9 mouse cellular contexts compared by ENCODE assay signal in the genomic region with DNA sequence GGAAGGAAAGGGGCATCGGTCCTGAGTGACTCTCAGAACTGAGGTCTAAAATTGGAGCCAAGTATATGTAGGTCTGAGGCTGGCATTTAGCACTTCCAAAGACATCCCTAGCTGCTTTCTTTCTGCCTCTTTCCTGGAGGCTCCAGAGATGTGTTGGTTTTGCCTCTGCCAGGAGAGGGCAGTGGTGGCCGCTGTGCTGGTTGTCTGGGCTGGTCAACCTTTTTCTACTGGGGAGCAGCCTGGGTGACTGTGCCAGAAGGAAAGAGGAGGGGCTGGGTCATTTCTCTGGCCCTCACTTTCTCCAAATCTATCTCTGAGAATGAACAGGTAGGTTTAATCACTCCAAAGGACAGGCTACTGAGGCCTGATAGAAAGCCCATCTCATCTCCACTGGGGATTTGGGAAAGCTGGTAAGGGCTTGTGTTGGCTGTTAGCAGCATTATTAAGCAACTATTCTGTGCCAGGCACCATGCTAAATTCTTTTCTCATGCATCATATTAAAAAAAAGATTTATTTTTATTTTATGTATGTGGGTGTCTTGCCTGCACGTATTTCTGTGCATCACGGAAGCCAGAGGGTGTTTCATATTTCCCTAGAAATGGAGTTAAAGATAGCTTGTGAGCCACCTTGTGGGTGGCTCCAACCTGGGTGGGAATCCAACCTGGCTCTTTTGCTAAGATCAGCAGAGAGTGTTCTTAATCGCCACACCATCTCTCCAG. TPM values are rescaled to one million over a fixed set of nuclear protein-coding genes. Genes with fewer than 3 reads are reported as not detected.
A peak's percentile ranks its signal among the peaks of the same experiment; 100 is the strongest.
DNase-seq lines count a peak whose midpoint lies in the region; ATAC-seq and TF ChIP-seq lines count a peak whose summit lies in the region.
"Had no signal": no experiment of that assay in that cellular context is flagged by ENCODE, and none has a peak within 500 bp of the region (broad histone marks: within the 10 kb centered on the region; RNA-seq: fewer than 3 reads in every experiment).

No protein-coding gene starts in this region.

- POLR2A ChIA-PET in Patski (lab: Charles Lee): interaction anchor here (1.1 to 2.1 kb wide), 2 partner anchors 35 to 45 kb away, joined by 3 to 7 read pairs; no protein-coding TSS in a partner anchor

- no peaks in the 10 kb centered on the region for H3K9me3 ChIP-seq in intestine, embryonic 15.5 days
- H3K9me3 ChIP-seq in intestine, embryonic 16.5 days (ENCODE audit: control insufficient read depth, low read length): no peaks in the 10 kb centered on the region
- no peaks in the 10 kb centered on the region for H3K9me3 ChIP-seq in forebrain, embryonic 10.5 days
- H3K9me3 ChIP-seq: neural tube, embryonic 12.5 days had no signal

- no peaks in the 10 kb centered on the region for H3K4me1 ChIP-seq in intestine, embryonic 15.5 days (replicated peaks)
- no peaks in the 10 kb centered on the region for H3K4me1 ChIP-seq in intestine, embryonic 16.5 days (ENCODE audit: control insufficient read depth, insufficient read depth, low read length)
- H3K4me1 ChIP-seq in forebrain, embryonic 10.5 days: peaks cover 3% of the 10 kb centered on the region
- H3K4me1 ChIP-seq: neural tube, embryonic 12.5 days had no signal

- DNase-seq in A20 (ENCODE audit: low read depth, low spot score) (peak; percentile 24), Patski (ENCODE audit: low read depth, low spot score) (no peak)
- peak; percentile 71 for DNase-seq in kidney, postnatal 10 days
- no peak for DNase-seq in forebrain, embryonic 10.5 days (ENCODE audit: extremely low spot score, low spot score)
- DNase-seq in cerebellum, adult 8-10 months: no peak

- no peak overlapping the region for H3K4me2 ChIP-seq in intestine, embryonic 15.5 days (replicated peaks)
- no peak overlapping the region for H3K4me2 ChIP-seq in intestine, embryonic 16.5 days (ENCODE audit: low read depth, low read length)
- H3K4me2 ChIP-seq: neural tube, embryonic 12.5 days had no signal

- H3K27me3 ChIP-seq in intestine, embryonic 15.5 days (replicated peaks): no peaks in the 10 kb centered on the region
- no peaks in the 10 kb centered on the region for H3K27me3 ChIP-seq in intestine, embryonic 16.5 days (replicated peaks; ENCODE audit: control insufficient read depth, insufficient read depth, low read length)
- H3K27me3 ChIP-seq in Patski: no peaks in the 10 kb centered on the region
- peaks cover 12% of the 10 kb centered on the region; the same call in 1 of the 2 replicates for H3K27me3 ChIP-seq in forebrain, embryonic 10.5 days (ENCODE audit: poor library complexity, severe bottlenecking)
- H3K27me3 ChIP-seq: neural tube, embryonic 12.5 days had no signal

- ATAC-seq in intestine, embryonic 15.5 days: peak; percentile 6; the same call in 1 of the 2 replicates
- ATAC-seq in intestine, embryonic 16.5 days: no peak
- no peak for ATAC-seq in Patski
- ATAC-seq in megakaryocyte, adult 5-6 weeks (ENCODE audit: poor library complexity, severe bottlenecking): peak; percentile 81

- TF ChIP-seq CTCF in Patski (IDR thresholded peaks at IDR 0.05): peak; percentile 97

- no peaks in the 10 kb centered on the region for H3K36me3 ChIP-seq in intestine, embryonic 15.5 days
- no peaks in the 10 kb centered on the region for H3K36me3 ChIP-seq in intestine, embryonic 16.5 days (ENCODE audit: control insufficient read depth, insufficient read depth, low read length)
- no peaks in the 10 kb centered on the region for H3K36me3 ChIP-seq in forebrain, embryonic 10.5 days (replicated peaks)
- H3K36me3 ChIP-seq: neural tube, embryonic 12.5 days had no signal

- CTCF ChIA-PET in Patski (lab: Charles Lee): interaction anchor here (0.7 to 4.9 kb wide), 24 partner anchors 9 to 642 kb away, joined by 3 to 72 read pairs (median 4); partner anchors contain the start of gene Krt7

- 64% methylated on average over 5 of the region's 5 CpGs for WGBS in intestine, embryonic 15.5 days
- WGBS in intestine, embryonic 16.5 days: 64% methylated on average over 5 of the region's 5 CpGs
- WGBS in forebrain, embryonic 10.5 days: 67% methylated on average over 5 of the region's 5 CpGs

- in situ Hi-C loops in Patski (cut with MboI; ENCODE audit: low pct_unique_long_range_greater_than_20kb): loop anchor here (5.0 kb wide), 2 partner anchors 45 to 155 kb away; no protein-coding TSS in a partner anchor

- H3K9ac ChIP-seq in intestine, embryonic 15.5 days: no peak overlapping the region
- no peak overlapping the region for H3K9ac ChIP-seq in intestine, embryonic 16.5 days (ENCODE audit: low read depth, low read length)
- H3K9ac ChIP-seq: neural tube, embryonic 12.5 days had no signal

- no peak overlapping the region for H3K27ac ChIP-seq in intestine, embryonic 15.5 days
- H3K27ac ChIP-seq in intestine, embryonic 16.5 days (ENCODE audit: low read length): no peak overlapping the region
- no peak overlapping the region for H3K27ac ChIP-seq in forebrain, embryonic 10.5 days
- H3K27ac ChIP-seq: neural tube, embryonic 12.5 days had no signal

- H3K4me3 ChIP-seq in intestine, embryonic 15.5 days (replicated peaks): no peak overlapping the region
- no peak overlapping the region for H3K4me3 ChIP-seq in intestine, embryonic 16.5 days (ENCODE audit: low read length)
- H3K4me3 ChIP-seq in forebrain, embryonic 10.5 days: no peak overlapping the region
- H3K4me3 ChIP-seq: neural tube, embryonic 12.5 days had no signal

RNA-seq across cellular contexts. Expression of gene Krt80, which starts 28.0 kb away (rescaled TPM):
- 1.2 TPM in 2 replicates for polyA plus RNA-seq in intestine, embryonic 15.5 days (2015; fragmentation: Nextera tagmentation; extraction: Ambion mirVana)
- polyA plus RNA-seq in intestine, embryonic 16.5 days (2015; fragmentation: Nextera tagmentation; extraction: Ambion mirVana): 1.1 and 1.2 TPM in 2 replicates
- polyA plus RNA-seq in Patski (2021): 16.7 TPM
- 44.3 and 45.8 TPM in 2 replicates for total RNA-seq in megakaryocyte, adult 5-6 weeks (2015)
- total RNA-seq in megakaryocyte, adult 5-6 weeks (2017): 31.7 and 37.8 TPM in 2 replicates
- polyA plus RNA-seq in forebrain, embryonic 10.5 days (2016; fragmentation: Nextera tagmentation; extraction: Ambion mirVana): 0.07 TPM in 1 of 2 replicates, not detected in the other
- polyA plus RNA-seq: neural tube, embryonic 12.5 days had no signal

RNA-seq across cellular contexts. Expression of gene 6030408B16Rik, which starts 48.9 kb away (rescaled TPM):
- 4.1 TPM in 2 replicates for polyA plus RNA-seq in intestine, embryonic 15.5 days (2015; fragmentation: Nextera tagmentation; extraction: Ambion mirVana)
- polyA plus RNA-seq in intestine, embryonic 16.5 days (2015; fragmentation: Nextera tagmentation; extraction: Ambion mirVana): 3.6 and 4.4 TPM in 2 replicates
- not detected for polyA plus RNA-seq in Patski (2021)
- not detected in 2 replicates for total RNA-seq in megakaryocyte, adult 5-6 weeks (2015)
- not detected in 2 replicates for total RNA-seq in megakaryocyte, adult 5-6 weeks (2017)
- polyA plus RNA-seq in forebrain, embryonic 10.5 days (2016; fragmentation: Nextera tagmentation; extraction: Ambion mirVana): 0.07 and 0.27 TPM in 2 replicates

RNA-seq across cellular contexts. Expression of gene Atg101, which starts 57.9 kb away (rescaled TPM):
- 61.1 and 62.0 TPM in 2 replicates for polyA plus RNA-seq in intestine, embryonic 15.5 days (2015; fragmentation: Nextera tagmentation; extraction: Ambion mirVana)
- 58.3 and 67.1 TPM in 2 replicates for polyA plus RNA-seq in intestine, embryonic 16.5 days (2015; fragmentation: Nextera tagmentation; extraction: Ambion mirVana)
- 48.6 TPM for polyA plus RNA-seq in Patski (2021)
- total RNA-seq in megakaryocyte, adult 5-6 weeks (2015): 8.2 and 12.1 TPM in 2 replicates
- 53.3 and 58.0 TPM in 2 replicates for total RNA-seq in megakaryocyte, adult 5-6 weeks (2017)
- polyA plus RNA-seq in forebrain, embryonic 10.5 days (2016; fragmentation: Nextera tagmentation; extraction: Ambion mirVana): 77.2 and 77.8 TPM in 2 replicates

Comparison
In these comparisons a context has a peak if more than half of its experiments do, and no peak if none do; other contexts are left out.
1. ATAC-seq: peak in intestine, embryonic 15.5 days (single experiment) and megakaryocyte, adult 5-6 weeks (single experiment); none in intestine, embryonic 16.5 days (single experiment) and Patski (single experiment).
2. DNase-seq: peak in A20 (single experiment) and kidney, postnatal 10 days (single experiment); none in Patski (single experiment), forebrain, embryonic 10.5 days (single experiment) and cerebellum, adult 8-10 months (single experiment).